Mouse (Mus musculus) midbrain, embryonic 12.5 days (tissue): ENCODE results near the gene Nsun2. TPM values are rescaled to one million over a fixed set of nuclear protein-coding genes. Genes with fewer than 3 reads are reported as not detected.

Source experiments
- ATAC-seq: fragments of 200-750 bp; cut with Nextera tagmentation; 2 replicates; pipeline ENCODE4 v1.8.0; 2017; ENCODE audit warnings: low read depth, moderate TSS enrichment, moderate library complexity; ENCODE audit not compliant: low FRiP score
- H3K27ac ChIP-seq: fragments of 300-500 bp; sonication (generic); replicated peaks from 2 replicates; pipeline ENCODE4 v1.5.1; 2016; ENCODE audit warnings: mild to moderate bottlenecking
- H3K27me3 ChIP-seq: fragments of 300-500 bp; sonication (generic); 2 replicates; pipeline ENCODE4 v1.6.1; 2016; ENCODE audit warnings: mild to moderate bottlenecking
- H3K36me3 ChIP-seq: fragments of 300-500 bp; sonication (generic); 2 replicates; pipeline ENCODE4 v1.6.1; 2016
- H3K4me1 ChIP-seq: fragments of 300-500 bp; sonication (generic); 2 replicates; pipeline ENCODE4 v1.6.1; 2016
- H3K4me2 ChIP-seq: fragments of 300-500 bp; sonication (generic); replicated peaks from 2 replicates; pipeline ENCODE4 v1.6.1; 2016; ENCODE audit warnings: mild to moderate bottlenecking, moderate library complexity
- H3K4me3 ChIP-seq: fragments of 300-500 bp; sonication (generic); 2 replicates; pipeline ENCODE4 v1.5.1; 2016; ENCODE audit warnings: mild to moderate bottlenecking
- H3K9ac ChIP-seq: fragments of 300-500 bp; sonication (generic); replicated peaks from 2 replicates; pipeline ENCODE4 v1.6.1; 2016; ENCODE audit warnings: mild to moderate bottlenecking, moderate library complexity
- H3K9me3 ChIP-seq: fragments of 300-500 bp; sonication (generic); 2 replicates; pipeline ENCODE4 v1.6.1; 2016; ENCODE audit warnings: mild to moderate bottlenecking
- WGBS: fragments of 180-500 bp; shearing (Covaris S2); methylation state at CpG from one replicate; pipeline ENCODE4 v1.1.7; 2016; 5-methylcytosine and 5-hydroxymethylcytosine counted together
- polyA plus RNA-seq: library from polyadenylated mRNA; unstranded; fragments of >200 nt; fragmentation: Nextera tagmentation; extraction: Ambion mirVana; gene quantifications from 2 replicates; pipeline ENCODE4 v1.2.1, GENCODE M21; 2016

Gene Nsun2
- polyA plus RNA-seq, 1 experiment from 2014 or later = 102 TPM

DNA sequence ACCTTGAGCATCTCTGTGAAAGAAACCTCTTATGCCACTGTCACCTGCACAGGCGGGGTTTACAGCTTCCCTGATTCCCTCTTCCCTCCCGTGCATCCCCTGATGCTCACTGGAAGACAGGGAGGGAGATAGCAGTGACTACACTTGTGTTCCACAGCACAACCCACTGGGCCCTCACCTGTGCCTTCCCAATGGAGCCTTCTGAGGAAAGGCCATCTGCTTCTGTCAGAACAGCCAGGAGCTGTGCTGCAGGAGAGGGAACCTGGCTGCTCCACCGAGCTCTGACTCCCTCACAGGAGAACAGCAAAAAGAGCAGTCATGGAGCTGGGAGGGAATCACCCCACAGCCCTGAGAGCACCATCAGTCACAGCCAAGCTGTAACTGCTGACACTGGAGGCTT is 3.4 kb upstream of the Nsun2 start:
- Histone ChIP-seq H3K9ac (no peak overlapping the region), H3K4me1 (peaks cover 68% of the 10 kb centered on the region), H3K27me3 (no peaks in the 10 kb centered on the region), H3K9me3 (no peaks in the 10 kb centered on the region), H3K27ac (no peak overlapping the region), H3K4me3 (no peak overlapping the region), H3K36me3 (0 out of 2 replicates have a peak, but pooled peaks cover 10% of the 10 kb centered on the region), H3K4me2 (peak overlapping the region; percentile 87; the same call in 1 of the 2 replicates)
- no peak for ATAC-seq
- WGBS = 82% methylated on average over 3 of the region's 3 CpGs

DNA sequence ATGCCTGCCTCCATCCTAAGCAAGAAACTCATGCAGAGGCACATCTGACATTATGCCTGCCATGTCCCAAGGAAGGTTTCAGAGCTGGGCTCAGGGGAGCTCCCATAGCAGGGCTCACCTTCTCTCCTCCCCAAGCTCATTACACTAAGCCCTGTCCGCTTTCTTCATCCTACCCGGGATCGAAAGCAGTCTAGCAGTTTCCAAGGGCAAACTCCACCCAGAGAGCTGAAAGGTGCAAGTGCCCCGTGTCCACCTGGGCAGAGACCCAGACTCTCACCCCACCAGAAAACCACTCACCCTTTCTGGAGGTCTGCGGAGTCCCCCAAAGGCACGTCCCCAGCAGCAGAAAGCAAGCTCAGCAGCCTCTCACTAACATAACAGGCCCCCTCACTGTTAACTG is 2.6 kb upstream of the Nsun2 start:
- H3K4me3 ChIP-seq = peak overlapping the region; percentile 97
- WGBS = 81% methylated on average over 6 of the region's 6 CpGs
- no peaks in the 10 kb centered on the region for H3K9me3 ChIP-seq
- H3K4me1 ChIP-seq = peaks cover 69% of the 10 kb centered on the region
- ATAC-seq = no peak
- H3K4me2 ChIP-seq = peak overlapping the region; percentile 87
- H3K27ac ChIP-seq = no peak overlapping the region
- H3K27me3 ChIP-seq = no peaks in the 10 kb centered on the region
- 0 out of 2 replicates have a peak overlapping the region, but pooled peaks have one; percentile 88 for H3K9ac ChIP-seq
- 0 out of 2 replicates have a peak, but pooled peaks cover 10% of the 10 kb centered on the region for H3K36me3 ChIP-seq

DNA sequence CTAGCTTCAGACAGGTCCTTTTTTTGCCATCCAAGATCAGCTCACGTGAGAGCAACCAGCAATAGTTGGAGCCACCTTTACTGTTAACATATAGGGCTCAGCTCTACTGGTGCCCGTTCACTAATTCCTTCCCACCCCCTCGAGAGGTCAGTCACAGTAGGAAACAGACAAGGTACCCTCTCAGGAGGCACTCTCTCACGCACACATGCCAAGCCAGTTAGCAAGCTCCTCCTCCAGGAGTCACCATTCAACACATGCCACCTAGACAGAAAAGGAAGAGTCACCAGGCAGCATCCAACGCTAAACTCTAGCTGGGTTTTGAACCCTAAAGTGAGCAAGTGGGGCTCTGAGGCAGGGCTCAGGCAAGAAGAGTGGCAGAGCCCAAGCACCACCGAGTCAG is 2.1 kb upstream of the Nsun2 start:
- ATAC-seq = no peak
- H3K36me3 ChIP-seq = 0 out of 2 replicates have a peak, but pooled peaks cover 10% of the 10 kb centered on the region
- H3K27ac ChIP-seq = no peak overlapping the region
- H3K9ac ChIP-seq = peak overlapping the region; percentile 88
- H3K27me3 ChIP-seq = no peaks in the 10 kb centered on the region
- H3K4me3 ChIP-seq = peak overlapping the region; percentile 97
- H3K4me1 ChIP-seq = peaks cover 69% of the 10 kb centered on the region
- H3K4me2 ChIP-seq = peak overlapping the region; percentile 87
- 55% methylated on average over 6 of the region's 6 CpGs for WGBS
- H3K9me3 ChIP-seq = no peaks in the 10 kb centered on the region

DNA sequence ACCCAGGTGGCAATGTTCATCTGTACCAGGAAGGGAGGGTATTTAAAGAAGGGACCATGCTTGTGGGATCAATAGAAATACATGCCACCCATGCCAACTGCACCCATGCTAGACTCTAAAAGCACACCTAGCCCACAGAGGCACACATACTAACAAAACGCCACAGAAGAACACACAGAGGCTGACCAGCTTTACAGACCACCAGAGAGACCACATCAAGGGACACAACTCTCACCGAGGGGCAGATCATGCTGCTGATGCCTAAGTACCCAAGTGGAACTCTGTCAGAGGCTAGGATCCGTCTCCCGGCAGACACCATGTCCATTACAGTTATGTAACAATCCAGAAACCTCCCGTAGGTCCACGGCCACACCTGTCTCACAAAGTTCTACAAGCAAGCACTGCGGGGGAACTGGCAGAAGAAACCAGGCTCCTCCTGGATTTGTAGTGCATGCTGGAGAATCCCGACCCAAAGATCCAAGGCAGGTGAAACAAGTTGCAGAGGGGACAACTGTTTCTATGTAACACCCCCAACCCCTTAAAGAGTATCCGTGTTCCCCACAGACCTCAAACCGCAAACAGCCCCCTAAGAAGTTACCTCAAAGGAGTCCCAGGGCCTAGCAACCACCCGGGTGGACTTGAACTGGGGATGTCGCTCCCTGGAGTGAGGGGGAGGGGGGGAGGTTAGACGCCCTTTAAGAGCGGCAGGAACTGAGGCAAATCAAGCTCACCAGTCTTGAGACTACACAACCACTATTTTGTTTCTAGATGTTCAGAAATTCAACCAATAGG is 1.2 kb upstream of the Nsun2 start:
- 25% methylated on average over 14 of the region's 14 CpGs for WGBS
- 0 out of 2 replicates have a peak, but pooled peaks cover 10% of the 10 kb centered on the region for H3K36me3 ChIP-seq
- H3K27ac ChIP-seq = no peak overlapping the region
- peak overlapping the region; percentile 87 for H3K4me2 ChIP-seq
- no peaks in the 10 kb centered on the region for H3K9me3 ChIP-seq
- peak overlapping the region; percentile 88 for H3K9ac ChIP-seq
- no peak for ATAC-seq
- peak overlapping the region; percentile 97 for H3K4me3 ChIP-seq
- H3K4me1 ChIP-seq = peaks cover 62% of the 10 kb centered on the region
- no peaks in the 10 kb centered on the region for H3K27me3 ChIP-seq

DNA sequence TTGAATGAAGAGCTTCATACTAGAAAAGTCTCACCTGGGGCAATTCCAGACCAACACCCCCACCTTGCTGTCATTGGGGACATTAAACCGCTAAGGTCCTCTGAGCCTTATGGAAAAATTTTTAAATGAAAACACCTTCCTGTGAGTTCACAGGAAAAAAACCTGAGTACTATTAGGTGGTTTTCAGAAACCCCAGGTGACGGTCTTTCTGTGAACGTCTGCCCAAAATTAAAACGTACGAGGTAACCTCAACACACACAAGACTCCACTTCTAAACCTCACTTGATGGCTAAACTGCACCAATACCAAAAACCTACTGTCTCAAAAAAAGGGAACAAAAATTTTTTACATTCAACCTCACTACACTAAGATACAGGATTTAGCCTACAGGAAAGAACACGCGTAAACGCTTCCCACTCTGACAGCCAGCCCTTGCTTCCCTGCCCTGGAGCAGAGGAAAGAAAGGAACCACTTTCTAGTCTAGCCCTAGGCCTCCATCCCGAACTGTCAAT is 597 bp upstream of the Nsun2 start:
- H3K4me2 ChIP-seq = peak overlapping the region; percentile 87
- H3K9ac ChIP-seq = peak overlapping the region; percentile 88
- H3K4me3 ChIP-seq = peak overlapping the region; percentile 97
- H3K9me3 ChIP-seq = no peaks in the 10 kb centered on the region
- 0 out of 2 replicates have a peak, but pooled peaks cover 3% of the 10 kb centered on the region for H3K27me3 ChIP-seq
- H3K4me1 ChIP-seq = peaks cover 56% of the 10 kb centered on the region
- WGBS = 1% methylated on average over 9 of the region's 9 CpGs
- 0 out of 2 replicates have a peak, but pooled peaks cover 10% of the 10 kb centered on the region for H3K36me3 ChIP-seq
- peak overlapping the region; percentile 85 for H3K27ac ChIP-seq
- no peak for ATAC-seq

DNA sequence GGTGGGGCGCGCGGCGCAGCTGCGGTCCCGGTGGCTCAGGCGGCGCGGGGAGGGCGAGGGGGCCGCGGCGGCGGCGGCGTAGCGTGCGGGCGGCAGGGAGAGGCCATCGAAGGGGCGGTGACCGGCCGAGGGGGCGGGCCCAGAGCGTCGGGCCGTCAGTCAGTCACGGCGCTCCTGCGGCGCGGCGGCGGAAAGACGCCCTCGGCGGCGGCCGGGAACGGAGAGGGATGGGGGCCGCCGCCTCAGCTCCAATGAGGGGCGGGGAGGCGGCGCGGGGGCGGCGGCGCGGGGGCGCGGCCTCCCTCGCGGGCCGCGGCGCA is 748 bp downstream of the Nsun2 start, which contains the start of gene Tent4a:
TSS of gene Tent4a (minus strand) at position 284 of the 320 bp plus-strand sequence.
- Histone ChIP-seq H3K9me3 (no peaks in the 10 kb centered on the region), H3K4me3 (peak within 1 kb of the TSS; percentile 97), H3K27me3 (peaks cover 9% of the 10 kb centered on the region; the same call in 1 of the 2 replicates), H3K27ac (peak within 1 kb of the TSS; percentile 93), H3K4me2 (peak within 1 kb of the TSS; percentile 94), H3K36me3 (0 out of 2 replicates have a peak, but pooled peaks cover 10% of the 10 kb centered on the region), H3K4me1 (peaks cover 57% of the 10 kb centered on the region), H3K9ac (peak within 1 kb of the TSS; percentile 88)
- ATAC-seq = peak; percentile 86
- WGBS = 0% methylated on average over 18 of the region's 57 CpGs

DNA sequence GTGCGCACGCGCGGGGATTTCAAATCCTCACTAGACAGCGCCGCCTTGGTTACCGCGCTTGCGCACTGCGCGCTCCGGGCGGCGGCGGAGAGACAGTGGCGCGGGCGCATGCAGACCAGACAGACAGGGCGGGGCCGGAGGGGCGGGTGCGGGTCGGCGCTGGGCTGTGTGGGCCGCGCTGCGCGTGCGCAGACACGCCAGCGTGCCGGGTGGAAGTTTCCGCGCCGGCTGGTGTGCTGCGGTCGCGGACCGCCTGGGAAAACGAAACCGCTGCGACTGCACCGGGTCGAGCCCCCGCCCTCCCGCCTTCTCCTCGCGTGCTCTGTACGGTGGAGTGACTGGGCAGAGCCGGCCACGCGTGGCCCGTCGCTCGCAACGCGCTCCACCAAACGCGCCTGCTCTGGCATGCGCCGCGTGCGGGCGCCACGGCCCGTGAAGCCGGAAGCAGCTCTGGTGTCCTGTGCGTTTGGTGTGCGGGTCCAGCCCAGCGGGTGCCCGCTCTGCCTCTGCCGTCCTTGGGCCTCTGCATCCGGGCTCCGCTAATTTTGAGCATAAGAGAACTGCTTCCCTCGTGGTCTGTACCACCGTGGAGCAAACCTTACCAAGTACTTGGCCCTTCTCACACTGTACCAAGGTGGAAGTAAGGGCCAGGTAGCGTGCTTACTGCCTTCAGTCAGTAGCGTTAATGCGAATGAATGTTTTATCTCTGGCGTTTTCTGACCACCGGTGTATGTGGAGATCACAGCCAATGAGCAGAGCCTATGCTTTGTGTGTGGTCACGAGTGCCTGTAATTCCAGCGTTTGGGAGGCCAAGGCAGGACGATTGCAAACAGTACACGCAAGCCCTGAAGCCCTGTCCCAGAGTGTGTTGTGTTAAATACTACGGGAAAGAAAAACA is 1.4 kb downstream of the Nsun2 start:
- under 1% methylated on average over 83 of the region's 86 CpGs for WGBS
- no peaks in the 10 kb centered on the region for H3K9me3 ChIP-seq
- H3K9ac ChIP-seq = peak overlapping the region; percentile 88
- ATAC-seq = peak; percentile 91
- H3K36me3 ChIP-seq = 0 out of 2 replicates have a peak, but pooled peaks cover 10% of the 10 kb centered on the region
- peak overlapping the region; percentile 93 for H3K27ac ChIP-seq
- peak overlapping the region; percentile 97 for H3K4me3 ChIP-seq
- H3K4me1 ChIP-seq = peaks cover 59% of the 10 kb centered on the region
- peak overlapping the region; percentile 94 for H3K4me2 ChIP-seq
- H3K27me3 ChIP-seq = peaks cover 9% of the 10 kb centered on the region; the same call in 1 of the 2 replicates

DNA sequence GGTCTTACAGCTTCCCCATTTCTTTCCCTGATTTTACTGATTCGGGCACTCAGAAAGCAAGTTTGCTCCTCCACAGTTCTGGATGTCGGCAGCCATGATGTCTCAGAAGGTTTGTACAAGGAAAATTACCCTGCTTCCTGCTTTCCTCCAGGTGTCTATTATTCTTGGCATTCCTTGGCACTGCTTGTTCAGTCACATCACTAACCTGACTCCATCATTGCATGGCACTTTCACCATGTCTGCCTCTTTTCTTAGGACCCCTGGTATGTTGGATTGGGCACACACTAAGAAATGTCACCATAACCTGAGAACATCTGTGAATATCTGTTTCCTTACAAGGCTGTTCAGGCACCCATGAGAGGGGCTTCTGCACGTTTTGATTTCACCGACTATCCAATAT is 2.5 kb downstream of the Nsun2 start:
- Histone ChIP-seq H3K9me3 (no peaks in the 10 kb centered on the region), H3K27ac (no peak overlapping the region), H3K4me3 (no peak overlapping the region), H3K9ac (no peak overlapping the region), H3K27me3 (peaks cover 9% of the 10 kb centered on the region; the same call in 1 of the 2 replicates), H3K4me2 (peak overlapping the region; percentile 94), H3K36me3 (0 out of 2 replicates have a peak, but pooled peaks cover 2% of the 10 kb centered on the region), H3K4me1 (peaks cover 54% of the 10 kb centered on the region)
- no peak for ATAC-seq
- 86% methylated on average over 4 of the region's 4 CpGs for WGBS

DNA sequence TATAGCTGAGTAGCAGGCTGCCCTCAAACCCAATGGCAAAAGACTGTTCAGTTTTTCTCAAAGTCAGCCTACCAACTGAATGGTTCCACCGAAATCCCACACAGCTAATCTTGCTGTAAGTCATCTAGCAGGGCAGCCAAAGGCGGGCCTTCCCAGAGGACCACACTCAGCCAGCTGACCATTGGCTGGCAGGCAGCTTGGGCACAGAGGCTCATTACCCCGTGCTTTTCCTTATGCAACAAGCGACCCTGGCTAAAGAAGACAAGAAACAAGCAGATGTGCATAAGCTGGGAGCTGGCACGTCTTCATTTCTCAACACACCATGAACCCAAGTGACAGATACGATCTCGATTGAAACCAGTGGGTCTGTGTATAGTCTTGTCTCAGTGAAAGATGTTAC is 3.8 kb downstream of the Nsun2 start:
- Histone ChIP-seq H3K9me3 (no peaks in the 10 kb centered on the region), H3K4me1 (peaks cover 41% of the 10 kb centered on the region), H3K27me3 (peaks cover 11% of the 10 kb centered on the region; the same call in 1 of the 2 replicates), H3K4me3 (no peak overlapping the region), H3K4me2 (no peak overlapping the region), H3K9ac (no peak overlapping the region), H3K36me3 (no peaks in the 10 kb centered on the region), H3K27ac (no peak overlapping the region)
- 74% methylated on average over 7 of the region's 7 CpGs for WGBS
- ATAC-seq = no peak

DNA sequence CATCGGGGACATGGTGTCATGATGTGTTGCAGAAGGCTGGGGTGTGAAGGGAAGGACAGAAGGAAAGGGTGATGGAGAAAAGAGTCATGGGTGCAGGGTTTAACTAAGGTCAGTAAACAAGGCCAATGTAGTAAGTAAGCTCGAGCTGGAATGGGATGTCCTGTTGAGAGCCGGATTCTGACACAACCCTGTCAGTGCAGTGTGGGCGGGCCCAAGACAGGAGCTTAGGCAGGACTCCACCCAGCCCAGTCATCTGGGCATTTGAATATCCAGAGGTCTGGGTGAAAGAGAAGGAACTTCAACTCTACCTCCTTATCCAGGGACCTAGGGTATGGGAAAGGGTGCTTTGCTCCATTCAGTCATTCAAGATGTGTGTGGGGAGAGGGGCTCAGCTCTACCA is 4.8 kb downstream of the Nsun2 start:
- no peak for ATAC-seq
- Histone ChIP-seq H3K36me3 (no peaks in the 10 kb centered on the region), H3K27me3 (peaks cover 18% of the 10 kb centered on the region), H3K9ac (no peak overlapping the region), H3K4me3 (no peak overlapping the region), H3K9me3 (no peaks in the 10 kb centered on the region), H3K4me2 (no peak overlapping the region), H3K27ac (no peak overlapping the region), H3K4me1 (peaks cover 41% of the 10 kb centered on the region)
- WGBS = 18% methylated on average over 4 of the region's 4 CpGs

DNA sequence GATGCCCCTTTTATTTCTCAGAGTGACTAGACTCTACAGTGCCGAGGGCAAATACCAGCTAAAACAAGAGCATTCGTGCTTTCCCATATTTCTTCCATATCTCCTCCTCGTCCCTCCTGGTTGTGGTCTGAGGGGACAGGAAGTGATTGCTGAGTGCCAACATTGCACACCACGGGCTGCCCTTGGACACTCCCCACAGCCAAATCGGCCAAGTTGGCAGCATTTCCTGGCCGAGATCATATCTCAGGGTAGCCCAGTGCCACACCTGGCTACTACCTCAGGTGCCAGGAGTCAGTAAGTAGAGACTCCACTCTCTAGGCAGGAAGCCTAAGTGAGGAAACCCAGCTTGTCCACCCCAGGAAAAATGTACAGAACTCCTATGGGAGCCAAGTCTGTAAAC is 7.7 kb downstream of the Nsun2 start:
- no peak for ATAC-seq
- H3K36me3 ChIP-seq = no peaks in the 10 kb centered on the region
- no peak overlapping the region for H3K4me2 ChIP-seq
- no peak overlapping the region for H3K9ac ChIP-seq
- no peak overlapping the region for H3K4me3 ChIP-seq
- peaks cover 31% of the 10 kb centered on the region for H3K27me3 ChIP-seq
- no peaks in the 10 kb centered on the region for H3K9me3 ChIP-seq
- WGBS = 91% methylated on average over 6 of the region's 6 CpGs
- H3K4me1 ChIP-seq = peaks cover 38% of the 10 kb centered on the region
- H3K27ac ChIP-seq = no peak overlapping the region
